Mouse (Mus musculus) CH12.LX (cell line): Measurements from ENCODE around the gene Cyp4f16. TPM values are rescaled to one million over a fixed set of nuclear protein-coding genes. Genes with fewer than 3 reads are reported as not detected.
"Not testable (repeated sequence)": the region's sequence is repeated elsewhere in the genome, so short reads cannot be mapped to it uniquely, and the experiment has no call there.

Experiments
- DNase-seq: peaks from one replicate; pipeline ENCODE4 v3.0.0-alpha.2; 2013; ENCODE audit errors: extremely low read depth
- H3K27ac ChIP-seq: 2 replicates; pipeline ENCODE4 v1.5.1; 2012; ENCODE audit warnings: low read depth, mild to moderate bottlenecking, control low read depth, moderate library complexity; ENCODE audit not compliant: insufficient read depth
- H3K27me3 ChIP-seq: replicated peaks from 2 replicates; pipeline ENCODE3; 2012; ENCODE audit warnings: inconsistent platforms
- H3K36me3 ChIP-seq, 2 experiments: replicated peaks in 1 of 2; 2 replicates each; pipeline versions ENCODE3 to v1.6.1; 2012; ENCODE audit warnings: inconsistent platforms in 1 of 2, low read length in 1 of 2, mild to moderate bottlenecking in 1 of 2, mixed read lengths in 1 of 2, moderate library complexity in 1 of 2; ENCODE audit not compliant: control insufficient read depth in 1 of 2, insufficient read depth in 1 of 2
- H3K4me1 ChIP-seq, 2 experiments: 2 replicates each; pipeline ENCODE4 v1.6.1; 2012; ENCODE audit warnings: inconsistent platforms in 1 of 2, moderate library complexity in 1 of 2; ENCODE audit not compliant: insufficient read depth in 2 of 2, control insufficient read depth in 1 of 2
- H3K4me2 ChIP-seq: 2 replicates; pipeline ENCODE4 v1.6.1; 2012; ENCODE audit warnings: low read depth, mild to moderate bottlenecking, control low read depth; ENCODE audit not compliant: poor library complexity, insufficient read depth, severe bottlenecking
- H3K4me3 ChIP-seq, 3 experiments: fragments of 150-350 bp in 1 of 3; sonication (generic) in 1 of 3; replicated peaks in 1 of 3; 2 replicates each; pipeline versions ENCODE3 to v1.5.1; 2011 to 2012; ENCODE audit warnings: low read depth in 2 of 3, low read length in 2 of 3, mild to moderate bottlenecking in 2 of 3, moderate library complexity in 2 of 3, control low read depth in 1 of 3, improper control_type of control experiment in 1 of 3, inconsistent platforms in 1 of 3, mixed read lengths in 1 of 3; ENCODE audit not compliant: poor library complexity in 1 of 3
- H3K79me2 ChIP-seq: replicated peaks from 2 replicates; pipeline ENCODE4 v1.6.1; 2012; ENCODE audit warnings: mild to moderate bottlenecking, moderate library complexity; ENCODE audit not compliant: control insufficient read depth, poor library complexity, insufficient read depth, severe bottlenecking; ENCODE audit errors: extremely low read depth
- H3K9ac ChIP-seq: 2 replicates; pipeline ENCODE4 v1.6.1; 2012; ENCODE audit warnings: low read depth, mild to moderate bottlenecking, control low read depth, moderate library complexity; ENCODE audit not compliant: insufficient read depth
- H3K9me3 ChIP-seq: replicated peaks from 2 replicates; pipeline ENCODE3; 2012; ENCODE audit warnings: low read length, inconsistent platforms, mixed read lengths
- CHD1 ChIP-seq: IDR thresholded peaks from 2 replicates; pipeline ENCODE4 v1.6.1; 2012; ENCODE audit warnings: low read depth, low read length, improper control_type of control experiment, inconsistent platforms
- CHD2 ChIP-seq: IDR thresholded peaks from 2 replicates; pipeline ENCODE4 v1.6.1; 2011; ENCODE audit warnings: low read length, improper control_type of control experiment
- CTCF ChIP-seq, 2 experiments: IDR thresholded peaks in 1 of 2; conservative IDR thresholded peaks in 1 of 2; 2 replicates each; pipeline ENCODE4 v1.5.1; 2011 to 2012; ENCODE audit warnings: low read depth in 2 of 2, low read length in 2 of 2, improper control_type of control experiment in 1 of 2, inconsistent platforms in 1 of 2, mild to moderate bottlenecking in 1 of 2, moderate library complexity in 1 of 2
- ELF1 ChIP-seq: IDR thresholded peaks from 2 replicates; pipeline ENCODE4 v1.6.1; 2014; ENCODE audit warnings: low read depth, mild to moderate bottlenecking, inconsistent platforms, low read length, improper control_type of control experiment
- EP300 ChIP-seq: IDR thresholded peaks from 2 replicates; pipeline ENCODE4 v1.6.1; 2011; ENCODE audit warnings: low read length, improper control_type of control experiment
- ETS1 ChIP-seq: conservative IDR thresholded peaks from 2 replicates; pipeline ENCODE4 v1.6.1; 2012; ENCODE audit warnings: low read depth, mild to moderate bottlenecking, inconsistent platforms, low read length, improper control_type of control experiment, moderate library complexity
- HCFC1 ChIP-seq: IDR thresholded peaks from 2 replicates; pipeline ENCODE4 v1.6.1; 2012; ENCODE audit warnings: low read depth, mild to moderate bottlenecking, inconsistent platforms, low read length, improper control_type of control experiment
- IRF4 ChIP-seq: IDR thresholded peaks from 2 replicates; pipeline ENCODE4 v1.6.1; 2014; ENCODE audit warnings: low read depth, mild to moderate bottlenecking, inconsistent platforms, low read length, improper control_type of control experiment
- KAT2A ChIP-seq: IDR thresholded peaks from 2 replicates; pipeline ENCODE4 v1.6.1; 2012; ENCODE audit warnings: low read length, improper control_type of control experiment, inconsistent platforms; ENCODE audit not compliant: insufficient replicate concordance
- MAX ChIP-seq: IDR thresholded peaks from 2 replicates; pipeline ENCODE4 v1.6.1; 2011; ENCODE audit warnings: low read length, improper control_type of control experiment
- MAZ ChIP-seq: IDR thresholded peaks from 2 replicates; pipeline ENCODE4 v1.6.1; 2012; ENCODE audit warnings: low read depth, mild to moderate bottlenecking, inconsistent platforms, low read length, improper control_type of control experiment, moderate library complexity
- MEF2A ChIP-seq: IDR thresholded peaks from 2 replicates; pipeline ENCODE4 v1.6.1; 2014; ENCODE audit warnings: low read depth, mild to moderate bottlenecking, inconsistent platforms, low read length, improper control_type of control experiment, borderline replicate concordance
- MXI1 ChIP-seq: IDR thresholded peaks from 2 replicates; pipeline ENCODE4 v1.6.1; 2011; ENCODE audit warnings: mild to moderate bottlenecking, low read depth, low read length, improper control_type of control experiment
- MYC ChIP-seq: IDR thresholded peaks from 2 replicates; pipeline ENCODE4 v1.6.1; 2011; ENCODE audit warnings: low read depth, mild to moderate bottlenecking, improper control_type of control experiment, low read length
- NELFE ChIP-seq: IDR thresholded peaks from 2 replicates; pipeline ENCODE4 v1.6.1; 2011; ENCODE audit warnings: low read depth, low read length, improper control_type of control experiment
- NRF1 ChIP-seq: IDR thresholded peaks from 2 replicates; pipeline ENCODE4 v1.6.1; 2014; ENCODE audit warnings: low read depth, mild to moderate bottlenecking, inconsistent platforms, low read length, improper control_type of control experiment, moderate library complexity
- PAX5 ChIP-seq: IDR thresholded peaks from 2 replicates; pipeline ENCODE4 v1.6.1; 2012; ENCODE audit warnings: low read length, inconsistent platforms, mixed read lengths
- POLR2A ChIP-seq: IDR thresholded peaks from 2 replicates; pipeline ENCODE4 v1.6.1; 2011; ENCODE audit warnings: low read depth, mild to moderate bottlenecking, improper control_type of control experiment, low read length
- RAD21 ChIP-seq: IDR thresholded peaks from 2 replicates; pipeline ENCODE4 v1.6.1; 2011; ENCODE audit warnings: low read depth, mild to moderate bottlenecking, low read length, improper control_type of control experiment, moderate library complexity
- SIN3A ChIP-seq: IDR thresholded peaks from 2 replicates; pipeline ENCODE4 v1.6.1; 2012; ENCODE audit warnings: low read length, improper control_type of control experiment, inconsistent platforms
- SMC3 ChIP-seq: IDR thresholded peaks from 2 replicates; pipeline ENCODE4 v1.6.1; 2011; ENCODE audit warnings: low read depth, low read length, improper control_type of control experiment
- TBP ChIP-seq: conservative IDR thresholded peaks from 2 replicates; pipeline ENCODE4 v1.6.1; 2011; ENCODE audit warnings: low read depth, low read length, improper control_type of control experiment
- TCF12 ChIP-seq: IDR thresholded peaks from 2 replicates; pipeline ENCODE4 v1.6.1; 2014; ENCODE audit warnings: low read depth, mild to moderate bottlenecking, inconsistent platforms, low read length, improper control_type of control experiment
- USF2 ChIP-seq: conservative IDR thresholded peaks from 2 replicates; pipeline ENCODE4 v1.6.1; 2011; ENCODE audit warnings: low read depth, low read length, improper control_type of control experiment
- ZC3H11A ChIP-seq: IDR thresholded peaks from 2 replicates; pipeline ENCODE4 v1.6.1; 2012; ENCODE audit warnings: low read depth, mild to moderate bottlenecking, inconsistent platforms, low read length, improper control_type of control experiment
- ZKSCAN1 ChIP-seq: IDR thresholded peaks from 2 replicates; pipeline ENCODE4 v1.6.1; 2012; ENCODE audit warnings: low read depth, inconsistent platforms, low read length, improper control_type of control experiment, borderline replicate concordance
- ZMIZ1 ChIP-seq: IDR thresholded peaks from 2 replicates; pipeline ENCODE4 v1.6.1; 2012; ENCODE audit warnings: low read depth, mild to moderate bottlenecking, inconsistent platforms, low read length, improper control_type of control experiment
- ZNF384 ChIP-seq: IDR thresholded peaks from 2 replicates; pipeline ENCODE4 v1.6.1; 2012; ENCODE audit warnings: low read depth, low read length, improper control_type of control experiment, inconsistent platforms
- dilution Hi-C: fragments of 300-500 bp; cut with MboI; formaldehyde crosslinking; loops from 2 replicates; pipeline ENCODE4 v1.14.3; 2020; ENCODE audit warnings: low sequenced_read_pairs; ENCODE audit not compliant: extremely low pct_unique_long_range_greater_than_20kb, extremely low pct_ligation_motif_present
- in situ Hi-C: fragments of 300-500 bp; cut with MboI; formaldehyde crosslinking; loops from 3 replicates; pipeline ENCODE4 v1.14.3; 2019; ENCODE audit warnings: low sequenced_read_pairs, low pct_ligation_motif_present, low pct_unique_long_range_greater_than_20kb, mixed read lengths
- polyA plus RNA-seq: library from polyadenylated mRNA; unstranded; fragments of >175 nt; gene quantifications from 2 replicates; pipeline ENCODE4 v1.2.1, GENCODE M21; 2012; ENCODE audit warnings: low read depth; ENCODE audit not compliant: insufficient read length
- total RNA-seq, 2 experiments: library from RNA; depleted of rRNA; stranded (reverse); fragments of 300-350 nt in 1 of 2; fragments of >200 nt in 1 of 2; gene quantifications; 2 replicates each; pipeline ENCODE4 v1.2.3; 2012 to 2014

The Cyp4f16 gene
- total and polyA plus RNA-seq, 3 experiments, result 28.3 to 33.9 (median 30.0) TPM

DNA sequence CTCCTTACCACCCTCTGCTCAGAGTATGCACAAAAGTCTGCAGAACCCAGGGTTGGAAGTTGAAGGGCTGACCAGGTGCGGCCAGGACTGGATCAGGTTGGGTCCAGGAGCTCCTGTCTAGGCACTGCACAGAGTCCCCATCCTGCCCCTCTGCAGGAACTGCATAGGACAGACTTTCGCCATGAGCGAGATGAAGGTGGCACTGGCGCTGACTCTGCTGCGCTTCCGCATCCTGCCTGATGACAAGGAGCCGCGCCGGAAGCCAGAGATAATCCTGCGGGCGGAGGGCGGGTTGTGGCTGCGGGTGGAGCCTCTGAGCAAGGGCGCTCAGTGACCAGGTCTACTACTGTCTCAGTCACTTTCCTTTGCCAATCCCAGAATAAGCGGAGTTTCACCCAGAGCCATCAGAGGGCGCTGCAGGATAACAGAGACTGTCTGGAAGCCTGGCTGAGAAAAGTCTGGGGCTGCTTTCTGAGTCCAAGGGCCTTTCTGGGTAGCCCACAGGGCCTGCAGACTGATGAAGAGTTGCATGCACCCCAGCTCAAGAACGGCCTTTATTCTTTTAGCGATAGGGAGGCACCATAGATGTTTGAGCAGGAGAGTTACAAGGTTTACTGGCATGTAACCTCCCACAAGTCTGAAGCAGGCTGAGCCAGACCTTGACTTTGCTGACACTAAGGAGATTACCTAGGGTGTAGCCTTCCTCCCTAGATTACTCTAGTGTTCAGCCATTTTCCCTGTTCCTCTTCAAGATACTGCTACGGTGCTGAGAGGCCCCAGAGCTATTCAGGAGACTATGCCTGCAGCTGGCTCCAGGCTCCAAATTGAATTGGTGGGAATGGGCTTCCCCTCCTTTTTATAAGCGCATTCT, 14.8 kb downstream of the Cyp4f16 start:
- peak; percentile 98 for DNase-seq
- peak overlapping the region; percentile 26 for H3K9ac ChIP-seq

DNA sequence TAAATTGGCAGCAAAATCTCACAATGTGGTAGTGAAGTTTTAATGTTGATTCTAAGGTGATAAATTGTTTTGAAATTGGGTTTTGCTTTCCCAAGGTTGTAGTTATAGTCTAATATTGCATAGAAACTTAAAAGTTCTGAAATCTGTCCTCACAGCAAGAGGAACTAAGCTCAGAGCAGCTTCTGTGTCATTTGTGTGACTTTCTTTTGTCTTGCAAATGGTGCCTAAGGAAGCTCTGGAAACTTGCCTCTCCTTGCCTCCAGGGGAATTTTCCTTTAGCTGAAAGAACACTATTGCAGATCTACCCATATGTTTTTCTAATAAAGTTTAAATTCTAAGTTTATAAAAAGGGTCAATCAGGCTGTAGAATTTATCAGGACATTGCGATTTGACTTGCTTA, 16.7 kb downstream of the Cyp4f16 start:
- H3K4me2 ChIP-seq, H3K9me3 ChIP-seq, DNase-seq, H3K4me3 ChIP-seq, H3K9ac ChIP-seq, dilution Hi-C loops, in situ Hi-C loops, H3K79me2 ChIP-seq, H3K27ac ChIP-seq, H3K27me3 ChIP-seq: not testable (repeated sequence)
- Histone ChIP-seq H3K4me1 (peaks cover 2 to 35% of the 10 kb centered on the region in 2 experiments; a peak in 3 of 4 replicates), H3K36me3 (peaks cover 3 to 12% of the 10 kb centered on the region in 2 experiments)

More for the DNA sequence above, 14.8 kb downstream of the Cyp4f16 start:
- peak; percentile 92 for TF ChIP-seq SMC3
- TF ChIP-seq ZC3H11A, result peak; percentile 31; the same call in 1 of the 2 replicates
- TF ChIP-seq NRF1, result no peak
- TF ChIP-seq MAX, result no peak
- no peak for TF ChIP-seq CHD1
- TF ChIP-seq MXI1, result no peak
- peak; percentile 66 for TF ChIP-seq HCFC1
- no peak for TF ChIP-seq MAZ
- TF ChIP-seq TBP, result 0 out of 2 replicates have a peak, but pooled peaks have one; percentile 28
- peak; percentile 67 for TF ChIP-seq NELFE
- TF ChIP-seq TCF12, result no peak
- peak; percentile 92 for TF ChIP-seq RAD21
- no peak for TF ChIP-seq CHD2
- no peak for TF ChIP-seq KAT2A
- TF ChIP-seq IRF4, result 0 out of 2 replicates have a peak, but pooled peaks have one; percentile 39
- TF ChIP-seq SIN3A, result peak; percentile 67
- no peak for TF ChIP-seq ZKSCAN1
- TF ChIP-seq POLR2A, result peak; percentile 64; the same call in 1 of the 2 replicates
- TF ChIP-seq MYC, result no peak
- no peak for TF ChIP-seq PAX5
- no peak for TF ChIP-seq EP300
- peak; percentile 31; the same call in 1 of the 2 replicates for TF ChIP-seq MEF2A
- no peak for TF ChIP-seq ZMIZ1
- peak; percentile 37 to 91; a peak in 3 of 4 replicates for TF ChIP-seq CTCF (conservative IDR thresholded peaks at IDR 0.05 in 1 of 2, IDR thresholded peaks at IDR 0.05 in 1 of 2; ENCODE audit: low read depth in 2 of 2, low read length in 2 of 2)
- TF ChIP-seq ZNF384, result no peak
- TF ChIP-seq ETS1, result no peak
- no peak for TF ChIP-seq USF2
- TF ChIP-seq ELF1, result peak; percentile 92
- H3K79me2 ChIP-seq, result no peaks in the 10 kb centered on the region
- in situ Hi-C loops (no loop called here), dilution Hi-C loops (no loop called here)
- H3K4me1 ChIP-seq, result peaks cover 2 to 35% of the 10 kb centered on the region in 2 experiments; a peak in 3 of 4 replicates
- H3K4me2 ChIP-seq, result peak overlapping the region; percentile 18
- no peaks in the 10 kb centered on the region for H3K9me3 ChIP-seq
- H3K36me3 ChIP-seq, result peaks cover 8 to 20% of the 10 kb centered on the region in 2 experiments
- peak overlapping the region; percentile 42 to 72 (median 65) for H3K4me3 ChIP-seq
- no peak overlapping the region for H3K27ac ChIP-seq
- no peaks in the 10 kb centered on the region for H3K27me3 ChIP-seq
